Mouse (Mus musculus) G1E (cell line): ENCODE results near the gene S100pbp.

ENCODE experiments used
- CTCF ChIP-seq: IDR thresholded peaks from 2 replicates; pipeline ENCODE4 v1.5.1; 2012; ENCODE audit warnings: low read depth, low read length, inconsistent platforms, mixed read lengths
- GATA1 ChIP-seq: IDR thresholded peaks from 2 replicates; pipeline ENCODE4 v1.6.1; 2012; ENCODE audit warnings: borderline replicate concordance, low read length, inconsistent platforms, mixed read lengths
- GATA2 ChIP-seq: IDR thresholded peaks from 2 replicates; pipeline ENCODE4 v1.6.1; 2012; ENCODE audit warnings: low read depth, low read length, inconsistent platforms, borderline replicate concordance
- POLR2AphosphoS5 ChIP-seq: IDR thresholded peaks from 2 replicates; pipeline ENCODE4 v1.6.1; 2012; ENCODE audit warnings: low read depth, low read length, inconsistent platforms; ENCODE audit not compliant: insufficient replicate concordance
- TAL1 ChIP-seq: conservative IDR thresholded peaks from 2 replicates; pipeline ENCODE4 v1.6.1; 2012; ENCODE audit warnings: low read depth, low read length, inconsistent platforms, mixed read lengths

- TF ChIP-seq CTCF (no peak), GATA1 (no peak), TAL1 (no peak), POLR2AphosphoS5 (no peak), GATA2 (no peak)
Observed at GRCm38 (mm10) chr4:129105356-129105755, 84.2 kb downstream of the S100pbp start, which contains the start of gene Tmem54.
